Mouse (Mus musculus): ENCODE measurements around the gene Mex3b.

GRCm38 (mm10) chr7:82876551-82876950 is 9.4 kb downstream of the Mex3b start:
- TF ChIP-seq CTCF (IDR thresholded peaks at IDR 0.05; ENCODE audit: extremely low read depth, insufficient read depth, insufficient read length, insufficient replicate concordance): no peak
- no peak for TF ChIP-seq POLR2A (IDR thresholded peaks at IDR 0.05; ENCODE audit: low read depth, low read length)

Measured in spleen, adult 2 months (tissue).